Mouse (Mus musculus) spleen, postnatal 14 days (tissue): ENCODE measurements around the gene Cmpk2.
A peak's percentile ranks its signal among the peaks of the same experiment; 100 is the strongest.

Experiments
- DNase-seq, 2 experiments: peaks; one replicate each; pipeline ENCODE4 v3.0.0; 2021 to 2022; ENCODE audit warnings: low spot score in 2 of 2

Cmpk2 gene

GRCm38 (mm10) chr12:26478196-26479004 is 9.4 kb downstream of the Cmpk2 start:
- DNase-seq: no peak

- DNase-seq: peak; percentile 14 to 32
Measured at GRCm38 (mm10) chr12:26485738-26486580, 17.0 kb downstream of the Cmpk2 start.

- DNase-seq: no peak
Measured at GRCm38 (mm10) chr12:26487874-26488616, 19.0 kb downstream of the Cmpk2 start.

- DNase-seq: no peak
Measured at GRCm38 (mm10) chr12:26488617-26489274, 19.7 kb downstream of the Cmpk2 start.

GRCm38 (mm10) chr12:26489942-26490341 is 20.9 kb downstream of the Cmpk2 start:
- DNase-seq: no peak

GRCm38 (mm10) chr12:26501042-26501441 is 32.0 kb downstream of the Cmpk2 start:
- no peak for DNase-seq

- no peak for DNase-seq
Measured at GRCm38 (mm10) chr12:26510971-26511370, 42.0 kb downstream of the Cmpk2 start.

- DNase-seq: no peak
Measured at GRCm38 (mm10) chr12:26518206-26518605, 49.2 kb downstream of the Cmpk2 start.

GRCm38 (mm10) chr12:26524943-26525697 is 56.1 kb downstream of the Cmpk2 start:
- no peak for DNase-seq

- no peak for DNase-seq
Measured at GRCm38 (mm10) chr12:26525698-26526026, 56.7 kb downstream of the Cmpk2 start.
